Comparison of ENCODE assay signal across 9 mouse cellular contexts in the genomic region with DNA sequence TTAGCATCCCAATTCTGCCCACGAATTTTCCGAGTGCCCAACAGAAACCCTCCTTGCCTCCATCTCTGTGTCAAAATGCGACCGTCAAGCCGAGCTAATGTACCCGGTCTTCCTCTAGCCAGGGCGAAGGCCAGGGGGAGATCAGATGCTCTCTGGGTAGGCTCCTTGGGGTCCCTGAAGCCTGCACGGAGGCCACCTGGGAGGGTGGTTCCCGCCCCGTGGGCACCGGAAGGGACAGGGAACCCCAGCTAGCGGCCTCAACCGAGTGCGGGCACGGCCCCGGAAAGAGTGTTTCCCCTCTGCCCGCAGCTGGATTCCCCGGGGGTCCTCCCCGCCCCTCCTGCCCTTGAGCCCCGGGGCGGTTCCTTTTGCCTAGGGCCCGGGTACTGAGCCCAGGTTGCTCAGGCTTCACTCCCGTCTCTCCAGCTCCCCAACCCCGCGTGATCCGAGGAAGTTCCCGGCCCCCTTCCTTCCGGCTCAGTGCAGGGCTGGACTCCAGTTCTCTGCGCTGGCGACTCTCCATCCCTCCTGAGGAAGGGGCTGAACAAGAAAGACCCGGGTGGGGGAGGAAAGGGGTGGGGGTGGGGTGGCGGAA. TPM values are rescaled to one million over a fixed set of nuclear protein-coding genes. Genes with fewer than 3 reads are reported as not detected.
DNase-seq lines count a peak whose midpoint lies in the region; ATAC-seq and TF ChIP-seq lines count a peak whose summit lies in the region.
"Had no signal": no experiment of that assay in that cellular context is flagged by ENCODE, and none has a peak within 500 bp of the region (broad histone marks: within the 10 kb centered on the region; RNA-seq: fewer than 3 reads in every experiment).

No protein-coding gene starts in this region.

- peak; percentile 23 for DNase-seq in adrenal gland, postnatal 10 days
- no peak for DNase-seq in adrenal gland, adult 8-10 months
- no peak for DNase-seq in lung, postnatal 0 days (ENCODE audit: low spot score)
- no peak for DNase-seq in lung, postnatal 14 days
- DNase-seq in hindbrain, embryonic 10.5 days (ENCODE audit: low spot score), result peak; percentile 55
- DNase-seq in midbrain, embryonic 10.5 days (ENCODE audit: low spot score), result peak; percentile 59
- peak; percentile 7 to 19 for DNase-seq in thymus, postnatal 36 days
- no peak for DNase-seq in T-cell, adult 2 months (ENCODE audit: low spot score)

- H3K36me3 ChIP-seq in lung, postnatal 0 days (ENCODE audit: insufficient read depth, low read length), result no peaks in the 10 kb centered on the region
- no peaks in the 10 kb centered on the region for H3K36me3 ChIP-seq in hindbrain, embryonic 10.5 days
- H3K36me3 ChIP-seq in midbrain, embryonic 10.5 days, result no peaks in the 10 kb centered on the region

- peak overlapping the region; percentile 89 for H3K4me2 ChIP-seq in lung, postnatal 0 days (replicated peaks; ENCODE audit: low read depth, low read length)

- peaks cover 39% of the 10 kb centered on the region for H3K27me3 ChIP-seq in lung, postnatal 0 days (replicated peaks; ENCODE audit: insufficient read depth, low read length)
- H3K27me3 ChIP-seq in hindbrain, embryonic 10.5 days (ENCODE audit: insufficient read depth, poor library complexity, severe bottlenecking), result peaks cover 84% of the 10 kb centered on the region
- peaks cover 89% of the 10 kb centered on the region for H3K27me3 ChIP-seq in midbrain, embryonic 10.5 days (ENCODE audit: low read depth, poor library complexity, severe bottlenecking)

- no peaks in the 10 kb centered on the region for H3K9me3 ChIP-seq in lung, postnatal 0 days (ENCODE audit: low read length)
- no peaks in the 10 kb centered on the region for H3K9me3 ChIP-seq in hindbrain, embryonic 10.5 days
- no peaks in the 10 kb centered on the region for H3K9me3 ChIP-seq in midbrain, embryonic 10.5 days (replicated peaks)

- H3K4me3 ChIP-seq in lung, postnatal 0 days (ENCODE audit: low read depth, low read length), result peak overlapping the region; percentile 46
- peak overlapping the region; percentile 67 for H3K4me3 ChIP-seq in hindbrain, embryonic 10.5 days
- peak overlapping the region; percentile 73 for H3K4me3 ChIP-seq in midbrain, embryonic 10.5 days

- no peak; the same call in 1 of the 2 replicates for ATAC-seq in lung, postnatal 0 days

- H3K4me1 ChIP-seq in lung, postnatal 0 days (ENCODE audit: insufficient read depth, low read depth, low read length), result peaks cover 18% of the 10 kb centered on the region
- peaks cover 33% of the 10 kb centered on the region for H3K4me1 ChIP-seq in hindbrain, embryonic 10.5 days (replicated peaks)
- peaks cover 32% of the 10 kb centered on the region for H3K4me1 ChIP-seq in midbrain, embryonic 10.5 days

- no peak overlapping the region for H3K9ac ChIP-seq in lung, postnatal 0 days (replicated peaks; ENCODE audit: low read depth)

- WGBS in lung, postnatal 0 days, result under 1% methylated on average over 23 of the region's 32 CpGs
- under 1% methylated on average over 32 of the region's 32 CpGs for WGBS in hindbrain, embryonic 10.5 days
- under 1% methylated on average over 32 of the region's 32 CpGs for WGBS in midbrain, embryonic 10.5 days

- no peak overlapping the region for H3K27ac ChIP-seq in lung, postnatal 0 days (ENCODE audit: low read length)
- H3K27ac ChIP-seq in hindbrain, embryonic 10.5 days, result peak overlapping the region; percentile 72
- peak overlapping the region; percentile 68 for H3K27ac ChIP-seq in midbrain, embryonic 10.5 days (replicated peaks)

- no peak for TF ChIP-seq EP300 in lung, postnatal 0 days (IDR thresholded peaks at IDR 0.05)

- no peak for TF ChIP-seq CTCF in lung, postnatal 0 days (IDR thresholded peaks at IDR 0.05)

RNA-seq across cellular contexts. Expression of gene Slc35d3, which starts 1.4 kb away (rescaled TPM):
- total RNA-seq in adrenal gland, postnatal 10 days (2021), result 10 to 100 TPM; 10.2 to 11.7 TPM
- total RNA-seq in adrenal gland, adult 8-10 months (2022), result 10 to 100 TPM; 11.8 to 26.2 (median 20.2) TPM
- polyA plus RNA-seq in lung, postnatal 0 days (2015; fragmentation: Nextera tagmentation; extraction: Ambion mirVana), result 0.36 and 0.39 TPM in 2 replicates
- 0.71 and 0.78 TPM in 2 replicates for polyA plus RNA-seq in hindbrain, embryonic 10.5 days (2016; fragmentation: Nextera tagmentation; extraction: Ambion mirVana)
- 0.90 and 0.97 TPM in 2 replicates for polyA plus RNA-seq in midbrain, embryonic 10.5 days (2016; fragmentation: Nextera tagmentation; extraction: Ambion mirVana)
- total RNA-seq: heart, postnatal 10 days had no signal

RNA-seq across cellular contexts. Expression of gene Pex7, which starts 57.6 kb away (rescaled TPM):
- 10 to 100 TPM; 42.5 to 47.8 TPM for total RNA-seq in adrenal gland, postnatal 10 days (2021)
- total RNA-seq in adrenal gland, adult 8-10 months (2022), result 10 to 100 TPM; 47.2 to 52.7 (median 49.9) TPM
- 40.3 TPM in 2 replicates for polyA plus RNA-seq in lung, postnatal 0 days (2015; fragmentation: Nextera tagmentation; extraction: Ambion mirVana)
- 31.7 and 33.0 TPM in 2 replicates for polyA plus RNA-seq in hindbrain, embryonic 10.5 days (2016; fragmentation: Nextera tagmentation; extraction: Ambion mirVana)
- polyA plus RNA-seq in midbrain, embryonic 10.5 days (2016; fragmentation: Nextera tagmentation; extraction: Ambion mirVana), result 31.2 and 33.1 TPM in 2 replicates

Comparison
In these comparisons a context has a peak if more than half of its experiments do, and no peak if none do; other contexts are left out.
1. DNase-seq: peak in adrenal gland, postnatal 10 days (single experiment), hindbrain, embryonic 10.5 days (single experiment), midbrain, embryonic 10.5 days (single experiment) and thymus, postnatal 36 days (2 of 2); none in adrenal gland, adult 8-10 months (single experiment), lung, postnatal 0 days (single experiment), lung, postnatal 14 days (single experiment) and T-cell, adult 2 months (single experiment).
2. Peak in every context shown above with its lines, with median percentiles within 50 percentile points of each other: H3K4me3 ChIP-seq.